Mouse (Mus musculus) lung, adult 18-20 months (tissue): ENCODE results near the gene Akp3.

Source experiments
- DNase-seq, 2 experiments: peaks; one replicate each; pipeline ENCODE4 v3.0.0; 2022; ENCODE audit warnings: mixed read lengths in 2 of 2

Akp3 gene

DNA sequence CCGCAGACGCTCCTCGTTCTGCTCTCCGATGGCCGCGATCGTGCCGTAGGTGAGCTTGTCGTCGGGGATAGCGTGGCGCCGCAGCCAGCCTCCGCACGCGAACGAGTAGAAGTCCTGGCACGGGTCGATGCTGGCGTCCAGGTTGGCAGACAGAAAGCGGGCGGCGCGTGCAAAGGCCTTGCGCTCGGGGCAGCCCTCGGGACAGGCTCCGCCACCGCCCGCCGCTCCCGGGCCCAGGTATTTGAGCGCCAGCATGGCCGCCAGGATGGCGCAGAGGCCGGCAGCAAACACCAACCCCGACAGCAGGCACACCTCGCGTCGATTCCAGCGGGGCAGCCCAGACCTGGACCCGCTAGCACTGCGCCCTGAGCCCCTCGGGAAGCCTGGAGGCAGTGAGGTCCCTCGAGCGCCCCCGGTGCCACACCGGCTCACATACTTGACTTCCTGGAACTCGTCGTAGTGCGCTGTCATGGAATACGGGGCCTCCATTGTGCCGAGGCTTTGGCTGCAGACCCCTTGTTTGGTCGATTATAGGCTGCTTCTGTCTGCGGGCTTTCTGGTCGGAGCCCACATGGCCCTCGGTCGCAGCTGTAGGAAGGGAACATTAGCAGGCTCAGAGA, 29.8 kb downstream of the Akp3 start:
- DNase-seq: no peak

DNA sequence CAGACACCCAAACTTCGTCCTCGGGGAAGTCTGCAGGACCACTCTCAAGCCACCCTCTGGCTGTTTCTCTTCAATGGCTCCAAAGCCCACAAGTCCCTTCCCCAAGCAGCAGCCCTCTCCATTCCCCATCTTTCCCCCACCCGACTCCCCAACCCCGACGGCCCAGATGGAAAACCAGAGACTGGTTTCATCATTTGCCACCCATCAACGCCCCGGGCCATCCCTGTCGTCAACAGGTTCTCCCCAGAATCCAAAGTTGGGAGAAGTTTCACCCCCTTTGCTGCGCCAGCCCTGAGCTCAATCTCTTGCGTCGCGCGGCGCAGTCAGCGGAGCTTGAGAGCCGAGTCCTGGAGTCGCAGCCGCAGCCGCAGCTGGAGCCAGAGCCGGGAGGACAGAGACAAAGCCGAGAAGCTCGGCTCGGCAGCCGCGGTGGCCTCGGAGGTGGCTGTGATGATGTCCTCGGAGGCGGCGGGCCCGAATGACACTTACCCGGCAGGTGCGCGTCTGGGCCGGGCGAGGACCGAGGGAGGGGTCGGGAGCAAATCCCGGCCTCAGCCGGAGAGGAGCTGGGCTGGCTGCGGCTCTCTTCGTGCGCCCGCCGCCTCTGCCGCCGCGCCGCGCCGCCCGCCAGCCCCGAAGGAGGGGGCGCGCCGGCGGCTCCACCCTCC, 30.9 kb downstream of the Akp3 start:
- no peak for DNase-seq

DNA sequence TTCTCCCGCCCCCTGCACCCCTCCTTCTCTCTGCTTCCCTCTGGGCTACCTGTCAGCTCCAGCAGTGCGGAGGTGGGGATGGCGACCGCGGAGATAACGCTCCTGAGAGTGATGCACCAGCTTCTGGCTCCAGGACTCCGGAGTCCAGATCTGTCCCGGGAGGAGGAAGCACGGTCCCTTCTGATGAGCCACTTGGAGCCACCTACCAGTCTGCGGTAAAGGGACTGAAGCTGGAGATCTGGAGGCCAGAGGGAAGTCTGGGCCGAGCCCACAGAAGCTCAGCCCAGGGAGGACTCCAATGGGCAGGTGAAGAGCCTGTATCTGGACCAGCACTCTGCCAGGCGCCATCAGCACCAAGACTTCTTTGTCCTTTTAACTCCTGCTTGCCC, 31.4 kb downstream of the Akp3 start, which contains the start of gene Ecel1:
Gene Ecel1 (minus strand): TSS at position 323 of the 389 bp plus-strand sequence.
- no peak for DNase-seq

DNA sequence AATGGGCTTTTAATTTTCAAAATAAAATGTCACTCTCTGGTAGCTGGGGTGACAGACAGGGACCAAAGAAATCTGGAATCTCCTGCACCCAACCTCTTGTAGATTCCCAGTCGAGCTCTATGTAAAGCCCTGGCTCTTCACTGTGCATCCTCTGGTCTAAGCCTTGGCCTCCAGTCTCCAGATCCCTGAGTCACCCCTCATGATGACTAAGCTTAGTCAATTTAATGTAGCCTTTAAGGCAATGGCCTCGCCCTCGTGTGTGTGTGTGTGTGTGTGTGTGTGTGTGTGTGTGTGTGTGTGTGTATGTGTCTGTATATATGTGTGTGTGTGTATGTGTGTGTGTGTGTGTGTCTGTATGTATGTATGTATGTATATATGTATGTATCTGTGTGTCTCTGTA, 34.6 kb downstream of the Akp3 start:
- DNase-seq: no peak

DNA sequence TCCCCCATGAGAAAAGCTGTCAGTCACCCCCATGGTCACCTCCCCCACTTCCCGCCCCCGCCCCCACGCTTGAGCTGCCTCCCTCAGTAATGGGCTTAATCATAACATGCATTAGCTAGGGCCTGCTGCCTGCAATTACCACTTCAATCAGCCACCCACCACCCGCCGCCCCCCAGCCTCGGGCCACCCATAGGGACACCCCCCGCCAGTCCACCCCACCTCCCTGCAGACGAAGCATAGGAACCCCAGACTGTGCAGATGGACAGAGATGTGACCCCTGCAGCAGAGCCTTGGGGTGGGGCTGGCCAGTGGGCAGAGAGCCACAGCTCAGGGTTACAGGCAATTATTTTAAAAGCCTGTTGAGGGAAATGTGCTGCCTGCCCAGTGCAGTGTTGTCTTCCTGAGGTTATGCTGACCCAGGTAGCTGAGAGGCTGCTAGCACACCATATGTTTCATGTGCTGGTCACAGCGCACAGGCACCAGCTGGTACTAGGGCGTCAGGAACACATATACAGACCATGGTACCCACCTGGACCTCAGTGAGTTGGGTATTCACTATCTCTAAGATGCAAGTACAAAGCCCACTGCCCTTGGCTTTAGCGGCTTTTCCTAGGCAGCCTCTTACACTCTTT, 39.5 kb downstream of the Akp3 start:
- DNase-seq: no peak

DNA sequence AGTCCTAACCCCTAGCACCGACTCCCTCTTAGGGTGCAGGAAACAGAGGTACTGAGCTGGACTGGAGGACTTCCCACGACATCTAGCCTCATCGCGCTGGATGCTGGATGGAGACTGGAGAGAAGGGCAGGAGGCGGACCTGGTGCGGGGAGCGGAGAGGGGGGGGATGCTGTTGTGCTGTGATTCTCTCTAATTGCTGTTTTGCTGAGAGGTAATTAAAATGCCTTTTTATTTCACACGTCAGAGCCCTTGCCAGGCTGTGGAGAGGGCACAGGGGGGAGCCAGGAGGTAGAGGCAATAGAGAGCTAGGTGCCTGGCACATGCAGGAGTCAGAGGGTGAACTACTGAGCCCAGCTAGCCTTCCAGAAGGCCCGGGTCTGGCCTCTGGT, 40.0 kb downstream of the Akp3 start:
- no peak for DNase-seq

DNA sequence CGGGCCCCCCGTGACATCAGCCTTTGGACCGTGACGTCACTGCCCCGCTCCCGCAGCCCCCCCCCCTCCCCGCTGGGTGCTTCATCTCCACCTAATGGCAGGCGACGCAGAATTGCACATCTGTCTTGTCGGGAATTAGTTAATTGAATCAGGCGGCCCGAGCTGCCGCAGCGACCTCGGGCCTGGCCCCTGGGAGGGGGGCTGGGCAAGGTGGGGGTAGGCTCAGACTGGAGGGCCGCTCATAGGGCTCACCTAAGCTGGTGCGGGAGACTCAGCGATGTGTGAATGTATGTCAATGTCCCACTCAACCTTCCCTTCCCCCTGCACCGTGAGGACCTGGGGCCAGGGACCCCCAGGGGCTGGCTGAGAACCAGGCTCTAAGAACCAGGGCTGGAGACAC, 45.7 kb downstream of the Akp3 start:
- no peak for DNase-seq

DNA sequence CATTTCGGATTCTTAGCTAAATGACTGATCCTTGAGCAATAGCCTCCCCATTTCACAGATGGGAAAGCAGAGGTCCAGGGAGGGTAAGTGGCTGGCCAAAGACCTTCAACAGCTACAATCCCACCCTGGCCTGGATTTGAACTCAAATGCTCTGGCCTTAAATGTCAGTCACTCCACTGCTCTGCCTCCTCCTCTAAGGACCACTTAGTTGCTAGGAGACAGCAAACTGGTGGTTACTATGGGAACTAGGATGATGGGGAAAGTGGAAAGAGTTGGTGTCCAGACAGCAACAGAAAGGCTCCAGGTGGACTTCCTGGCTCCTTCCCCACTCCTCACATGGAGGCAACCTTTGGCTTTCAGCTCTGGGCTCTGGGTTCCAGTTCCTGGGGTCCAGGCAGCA, 46.5 kb downstream of the Akp3 start:
- no peak for DNase-seq

DNA sequence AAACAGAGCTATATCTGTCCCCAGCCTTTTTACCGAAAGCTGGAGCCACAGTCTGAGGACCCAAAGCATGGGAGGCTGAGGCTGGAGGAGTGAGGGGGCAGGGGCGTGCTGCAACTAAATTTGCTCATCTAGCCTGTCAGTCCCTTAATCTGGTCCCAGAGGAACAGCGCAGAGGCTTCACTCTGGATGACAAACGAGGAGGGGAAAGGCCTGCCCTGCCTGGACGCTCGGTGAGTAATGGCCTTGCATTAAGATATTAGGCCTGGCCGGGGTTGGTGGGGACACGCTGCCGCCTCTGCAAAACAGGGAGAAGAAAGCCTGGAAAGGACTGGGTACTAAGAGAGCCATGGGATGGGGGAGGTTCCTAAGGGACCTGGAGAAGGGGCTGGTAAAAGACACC, 47.5 kb downstream of the Akp3 start:
- DNase-seq: no peak

DNA sequence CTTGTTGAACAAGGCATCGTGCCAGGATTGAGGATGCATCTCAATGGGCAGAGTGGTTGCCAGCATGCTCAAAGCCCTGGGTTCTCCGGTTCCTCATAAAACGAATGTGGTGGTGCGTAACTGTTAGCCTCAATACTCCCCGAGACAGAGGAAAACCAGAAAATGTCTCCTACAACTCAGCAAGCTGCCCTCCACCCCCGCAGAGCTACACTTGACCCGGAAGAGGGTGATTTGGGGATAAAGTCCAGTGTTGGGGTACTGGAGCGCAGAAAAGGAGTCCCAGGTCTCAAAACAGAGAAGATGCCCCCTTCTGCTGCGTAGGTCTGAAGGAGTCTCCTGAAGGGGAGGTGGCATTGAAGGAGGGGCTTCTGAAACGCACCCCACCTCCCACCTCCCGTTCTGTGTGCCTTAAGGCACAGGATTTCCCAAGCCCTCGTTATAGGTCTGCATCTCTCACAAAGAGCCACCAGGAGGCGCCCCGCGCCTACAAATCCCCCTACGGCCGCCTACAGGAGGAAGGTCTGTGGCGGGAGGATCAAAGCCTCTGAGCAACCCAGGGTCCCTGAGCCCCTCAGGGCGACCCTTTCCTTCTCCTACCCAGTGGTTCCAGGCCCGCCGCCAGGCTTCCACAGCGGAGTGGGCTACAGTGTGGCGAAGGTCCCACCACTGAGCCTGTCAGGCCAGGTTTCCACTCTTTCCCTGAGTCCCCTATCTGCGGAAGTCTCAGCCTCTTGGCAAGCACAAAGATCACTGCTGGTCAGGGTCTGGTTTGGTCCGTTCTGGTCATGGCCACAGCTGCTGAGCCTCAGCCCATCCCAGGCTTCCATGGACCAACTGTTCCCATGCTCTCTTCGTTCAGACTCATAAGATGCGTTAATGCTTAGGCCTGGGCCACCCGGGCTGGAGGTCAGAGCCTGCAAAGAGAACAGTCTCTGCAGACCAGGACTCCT, 49.5 kb downstream of the Akp3 start:
- DNase-seq: peak; percentile 52 to 55

DNA sequence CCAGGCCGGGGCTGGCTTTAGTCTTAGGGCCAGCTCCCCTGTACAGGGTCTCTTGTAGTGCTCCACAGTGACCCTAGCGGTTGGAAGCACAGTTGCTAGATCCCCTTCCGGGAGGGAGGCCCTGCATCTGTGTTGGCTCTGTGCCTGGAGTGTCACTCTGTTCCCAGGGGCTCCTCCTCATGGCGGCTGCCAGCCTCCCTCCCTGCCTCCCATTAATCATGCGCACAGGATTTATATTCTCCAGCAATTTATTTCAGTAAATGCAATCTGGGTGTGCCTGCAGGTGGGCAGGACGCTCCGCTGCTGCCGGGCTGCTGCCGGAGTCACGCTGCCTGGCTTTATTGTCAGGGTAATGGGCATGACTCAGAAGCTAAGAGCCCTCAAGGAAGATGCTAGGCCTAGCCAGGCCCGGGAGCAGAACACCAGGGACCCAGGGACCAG, 51.1 kb downstream of the Akp3 start:
- peak in 1 of 2 experiments; percentile 17 for DNase-seq
